Mouse (Mus musculus) urinary bladder, postnatal 25 days (tissue): ENCODE results near the gene Phlpp2.
A peak's percentile ranks its signal among the peaks of the same experiment; 100 is the strongest.

ENCODE experiments used
- DNase-seq: peaks from one replicate; pipeline ENCODE4 v3.0.0; 2022; ENCODE audit warnings: low spot score

The Phlpp2 gene

DNA sequence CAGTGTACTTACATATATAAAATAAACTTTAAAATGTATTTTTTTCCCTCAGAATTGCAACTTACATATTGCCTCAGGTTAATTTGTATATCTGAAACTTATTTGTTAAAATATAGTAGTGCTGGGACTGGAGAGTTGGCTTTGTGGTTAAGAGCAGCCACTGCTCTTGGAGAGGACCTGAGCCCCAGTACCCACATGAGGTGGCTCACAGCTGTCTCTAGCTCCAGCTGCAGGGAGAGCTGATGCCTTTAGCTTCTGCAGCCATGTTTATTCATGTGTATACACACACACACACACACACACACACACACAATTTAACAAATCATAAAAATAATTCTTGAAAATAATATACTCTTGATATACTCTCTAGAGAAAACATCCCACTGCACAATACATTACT lies 34.0 kb downstream of the Phlpp2 start:
- DNase-seq: no peak

DNA sequence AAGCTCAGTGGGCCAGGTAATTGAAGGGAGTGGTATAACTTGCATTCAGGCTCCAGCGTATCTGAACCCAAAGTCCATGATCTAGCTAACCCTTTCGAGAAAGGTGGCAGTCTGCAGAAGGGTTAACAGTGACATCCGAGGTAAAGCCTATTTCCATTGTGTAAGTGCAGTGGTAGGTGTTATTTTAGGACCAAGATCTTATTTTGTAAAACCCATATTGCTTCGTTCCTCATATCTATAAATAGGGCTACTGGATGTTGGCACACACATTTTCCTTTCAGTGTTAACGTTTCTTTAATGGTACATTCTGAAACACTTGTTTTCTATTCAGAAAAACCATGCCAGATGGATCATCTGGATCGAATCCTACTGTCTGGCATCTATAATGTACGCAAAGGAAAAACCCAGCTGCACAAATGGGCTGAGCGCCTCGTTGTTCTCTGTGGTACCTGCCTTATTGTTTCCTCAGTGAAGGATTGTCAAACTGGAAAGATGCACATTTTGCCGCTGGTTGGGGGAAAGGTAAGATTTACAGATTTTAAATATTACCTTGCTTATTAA lies 35.6 kb downstream of the Phlpp2 start:
- DNase-seq: no peak

DNA sequence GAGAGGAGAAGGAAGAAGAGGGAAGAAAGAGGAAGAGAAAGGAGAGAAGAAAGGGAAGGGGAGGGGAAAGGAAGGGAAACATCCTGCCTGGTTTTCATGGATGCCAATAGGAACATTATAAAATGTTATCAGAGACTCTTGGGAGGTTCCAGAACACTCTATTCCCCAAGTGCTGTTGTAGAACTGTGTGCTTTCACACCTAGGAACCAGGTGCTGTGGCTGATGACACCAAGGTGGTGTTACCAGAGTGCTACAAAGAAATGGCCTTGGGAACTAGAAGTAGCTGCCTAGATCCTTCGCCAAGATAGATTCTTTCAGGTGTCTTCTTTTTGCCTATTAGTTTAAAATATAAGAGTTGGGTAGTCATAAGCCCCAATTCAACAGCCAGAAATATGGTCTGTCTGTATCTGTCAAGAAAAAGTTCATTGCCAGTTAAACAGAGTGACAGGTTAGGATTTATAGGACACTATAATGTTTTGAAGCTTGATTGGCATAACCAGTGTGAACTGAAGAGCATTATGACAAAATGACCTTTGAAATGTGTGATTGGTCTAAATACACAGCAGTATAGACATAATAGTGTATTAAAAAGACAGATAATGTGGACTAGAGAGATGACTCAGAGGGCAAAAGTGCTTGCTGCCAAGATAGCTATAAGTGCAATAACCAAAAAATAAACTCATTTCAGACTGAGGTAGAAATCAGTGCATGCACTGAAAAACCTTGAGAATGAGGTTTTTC lies 36.8 kb downstream of the Phlpp2 start:
- DNase-seq: no peak

DNA sequence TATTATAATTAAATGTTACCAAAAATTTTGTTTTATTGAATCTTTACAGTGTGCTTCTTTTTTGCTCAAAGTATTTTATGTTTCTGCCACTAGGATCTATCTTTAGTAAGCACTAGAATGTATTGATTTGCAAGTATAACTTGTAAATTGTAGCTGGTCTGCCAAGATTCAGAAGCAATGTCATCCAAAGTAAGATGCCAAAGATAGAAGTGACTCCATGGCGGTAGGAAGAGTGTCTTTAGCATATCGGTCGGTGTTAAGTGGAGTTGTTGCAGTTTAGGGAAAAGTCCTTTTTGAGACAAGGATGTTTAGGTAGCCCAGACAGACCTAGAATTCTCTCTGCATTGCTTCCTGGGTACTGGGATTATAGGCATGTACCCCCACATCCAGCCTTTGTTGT lies 38.6 kb downstream of the Phlpp2 start:
- DNase-seq: no peak

DNA sequence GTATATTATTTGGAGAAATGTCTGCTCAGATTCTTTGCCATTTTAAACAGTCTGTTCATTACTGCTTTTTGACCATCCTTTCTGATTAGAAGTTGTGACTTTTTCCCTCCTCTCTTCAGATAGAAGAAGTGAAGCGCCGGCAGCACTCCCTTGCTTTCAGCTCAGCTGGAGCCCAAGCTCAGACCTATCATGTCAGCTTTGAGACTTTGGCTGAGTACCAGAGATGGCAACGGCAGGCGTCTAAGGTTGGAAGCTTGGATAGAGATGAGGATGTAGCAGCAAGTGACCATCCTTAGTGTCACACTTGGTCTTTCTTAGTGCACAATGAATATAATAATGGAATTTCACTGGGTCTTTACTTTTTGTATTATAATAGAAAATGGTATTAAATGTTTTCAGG lies 39.0 kb downstream of the Phlpp2 start:
- DNase-seq: no peak

DNA sequence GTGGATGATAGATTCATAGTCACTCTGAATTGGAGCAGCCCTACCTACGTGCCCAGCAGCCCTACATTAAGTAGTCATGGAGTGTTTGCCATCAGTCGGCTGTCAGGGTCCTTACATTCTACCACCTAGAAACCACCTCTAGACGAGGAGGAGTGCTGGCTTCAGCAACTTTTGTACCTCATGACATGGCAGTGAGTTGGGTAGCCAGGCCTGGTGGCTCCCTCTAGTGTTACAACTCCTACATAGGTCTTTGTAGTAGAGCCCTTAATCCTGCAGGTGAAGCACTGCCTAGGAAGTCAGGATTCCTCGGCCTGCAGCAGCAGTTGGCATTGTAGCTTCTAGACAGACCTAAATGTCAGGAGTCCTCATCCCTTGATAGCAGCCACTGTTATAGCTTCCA lies 48.9 kb downstream of the Phlpp2 start:
- peak; percentile 26 for DNase-seq

DNA sequence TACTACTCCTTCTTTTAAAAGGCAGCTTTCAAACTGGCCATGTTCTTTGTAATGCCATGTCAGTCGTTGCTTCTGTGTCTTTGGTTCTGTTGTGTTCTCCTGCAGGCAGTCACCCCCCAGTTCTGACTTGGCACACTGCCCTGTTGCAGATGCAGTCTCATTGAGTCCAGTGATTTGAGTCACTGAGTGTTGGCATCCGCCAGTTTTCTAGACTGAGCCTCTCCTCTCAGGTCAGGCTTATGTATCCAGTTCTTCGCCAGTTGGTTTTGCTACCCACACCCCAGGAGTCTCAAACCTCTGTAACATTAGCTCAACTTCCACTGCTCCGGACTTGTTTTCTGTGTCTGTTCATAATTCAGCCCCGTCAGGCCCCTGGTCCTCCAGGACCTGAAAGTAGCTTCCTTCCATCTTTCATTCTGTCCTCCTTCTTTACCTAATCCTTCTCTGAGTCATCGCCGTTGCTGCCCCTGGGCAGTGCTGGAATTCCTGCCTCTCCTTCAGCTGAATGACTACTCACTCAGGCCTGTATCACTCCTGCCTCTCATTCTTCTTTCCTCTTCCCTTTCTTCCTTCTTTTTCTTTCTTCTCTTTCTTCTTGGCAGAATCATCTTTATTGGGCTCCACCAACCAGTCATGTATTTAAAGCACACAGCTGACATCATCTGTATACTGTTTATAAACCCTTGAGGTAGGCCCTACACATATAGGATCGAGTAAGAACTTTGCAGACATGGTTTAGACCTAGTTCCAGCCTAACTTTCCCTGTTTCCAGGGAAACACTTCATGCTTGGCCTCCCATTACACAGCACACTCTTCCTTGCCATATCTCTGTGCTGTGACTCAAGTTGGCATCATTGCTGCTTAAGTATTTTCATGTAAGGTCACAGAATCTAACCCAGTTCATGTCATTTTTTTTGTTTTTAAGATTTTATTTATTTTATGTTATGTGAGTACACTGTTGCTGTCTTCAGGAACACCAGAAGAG lies 52.4 kb downstream of the Phlpp2 start:
- DNase-seq: no peak

DNA sequence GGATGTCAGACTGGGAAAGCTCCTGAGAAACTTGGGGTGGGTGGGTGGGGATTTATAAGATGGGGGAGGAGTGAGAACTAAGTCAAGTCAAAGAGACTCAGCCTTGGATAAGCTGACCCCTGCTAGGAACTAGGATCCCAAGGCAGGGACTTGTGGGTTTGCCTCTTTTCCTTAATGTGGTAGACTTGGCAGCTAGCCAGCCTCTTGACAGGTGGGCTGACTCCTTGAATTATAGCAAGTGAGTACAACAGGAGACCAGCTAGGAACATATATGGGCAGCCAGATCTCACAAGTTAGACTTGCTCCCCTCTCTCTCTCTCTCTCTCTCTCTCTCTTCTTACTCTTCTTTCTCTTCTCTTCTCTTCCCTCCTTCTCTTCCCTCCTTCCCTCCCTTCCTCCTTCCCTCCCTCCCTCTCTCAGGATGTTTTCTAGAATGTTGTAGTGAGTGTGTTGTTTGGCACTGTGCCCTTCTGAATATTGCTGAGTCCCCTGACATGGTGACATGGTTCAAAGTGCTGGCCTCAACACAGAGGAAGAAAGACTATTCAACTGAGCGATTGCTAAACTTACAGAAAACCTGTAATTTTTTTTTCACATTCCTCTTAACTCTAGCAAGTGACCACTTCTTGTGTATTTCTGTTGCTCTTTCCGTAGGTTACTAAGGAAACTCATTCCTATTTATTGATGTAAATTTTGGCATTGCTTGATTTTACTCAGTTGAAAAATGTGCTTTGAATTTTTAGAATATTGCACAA lies 73.4 kb downstream of the Phlpp2 start:
- DNase-seq: no peak

DNA sequence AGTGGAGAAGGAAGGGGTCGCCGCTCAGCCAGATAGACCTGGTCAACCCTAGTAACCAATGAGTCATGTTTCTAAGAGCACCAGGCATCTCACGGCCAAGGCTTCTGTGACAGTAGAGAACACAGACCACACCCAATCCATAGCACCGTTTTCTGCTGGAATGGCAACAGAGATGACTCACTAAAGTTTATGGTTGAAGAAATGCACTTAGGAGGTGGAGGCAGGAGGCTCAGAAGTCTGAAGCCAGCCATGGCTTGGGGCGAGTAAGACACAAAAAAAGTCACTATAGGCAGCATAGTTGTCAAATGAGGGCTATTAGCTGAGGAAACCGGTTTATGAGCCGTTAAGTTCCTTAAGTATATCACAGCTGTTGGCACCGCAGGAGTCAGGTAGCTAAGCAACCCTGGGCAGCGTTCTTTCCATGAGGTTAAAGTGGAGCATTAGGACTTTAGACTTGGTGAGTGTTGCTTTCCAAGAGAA lies 76.9 kb downstream of the Phlpp2 start:
- no peak for DNase-seq

DNA sequence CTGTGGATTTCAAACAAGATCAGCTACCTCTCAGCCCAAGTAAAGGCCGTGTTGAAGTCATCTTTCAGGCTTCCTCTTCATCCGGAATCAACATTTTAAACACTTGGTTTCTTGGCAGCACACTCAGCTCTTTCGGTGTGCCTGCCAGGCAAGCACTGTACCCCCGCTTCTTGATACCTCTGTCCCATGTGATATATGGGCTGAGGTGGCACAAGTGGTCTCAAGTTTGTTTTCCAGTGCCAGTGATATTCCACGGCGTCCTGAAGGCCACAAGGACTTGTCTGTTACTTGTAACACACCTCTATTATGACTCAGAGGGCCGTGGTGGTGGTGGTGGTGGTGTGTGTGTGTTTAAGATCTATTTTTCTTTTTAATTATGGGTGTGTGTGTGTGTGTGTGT lies 77.4 kb downstream of the Phlpp2 start:
- DNase-seq: no peak

DNA sequence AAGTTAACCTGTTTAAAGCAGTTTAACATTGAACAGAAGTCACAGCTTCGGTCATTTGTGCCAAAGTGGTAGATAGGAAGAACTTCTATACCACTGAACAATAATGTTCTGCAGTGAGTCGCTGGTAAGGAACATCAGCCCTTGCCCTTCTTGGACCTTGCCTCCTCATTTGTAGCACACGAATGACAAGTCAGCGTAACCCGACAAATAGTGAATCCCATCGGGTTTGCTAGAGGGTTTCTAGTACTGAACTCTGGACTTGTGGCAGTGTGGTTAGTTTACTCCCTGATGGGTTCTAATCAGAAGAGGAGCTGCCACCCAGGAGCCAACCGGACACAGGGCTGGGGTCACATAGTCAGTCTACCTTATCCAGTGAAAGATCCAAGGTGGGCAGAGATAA lies 77.9 kb downstream of the Phlpp2 start:
- DNase-seq: no peak

DNA sequence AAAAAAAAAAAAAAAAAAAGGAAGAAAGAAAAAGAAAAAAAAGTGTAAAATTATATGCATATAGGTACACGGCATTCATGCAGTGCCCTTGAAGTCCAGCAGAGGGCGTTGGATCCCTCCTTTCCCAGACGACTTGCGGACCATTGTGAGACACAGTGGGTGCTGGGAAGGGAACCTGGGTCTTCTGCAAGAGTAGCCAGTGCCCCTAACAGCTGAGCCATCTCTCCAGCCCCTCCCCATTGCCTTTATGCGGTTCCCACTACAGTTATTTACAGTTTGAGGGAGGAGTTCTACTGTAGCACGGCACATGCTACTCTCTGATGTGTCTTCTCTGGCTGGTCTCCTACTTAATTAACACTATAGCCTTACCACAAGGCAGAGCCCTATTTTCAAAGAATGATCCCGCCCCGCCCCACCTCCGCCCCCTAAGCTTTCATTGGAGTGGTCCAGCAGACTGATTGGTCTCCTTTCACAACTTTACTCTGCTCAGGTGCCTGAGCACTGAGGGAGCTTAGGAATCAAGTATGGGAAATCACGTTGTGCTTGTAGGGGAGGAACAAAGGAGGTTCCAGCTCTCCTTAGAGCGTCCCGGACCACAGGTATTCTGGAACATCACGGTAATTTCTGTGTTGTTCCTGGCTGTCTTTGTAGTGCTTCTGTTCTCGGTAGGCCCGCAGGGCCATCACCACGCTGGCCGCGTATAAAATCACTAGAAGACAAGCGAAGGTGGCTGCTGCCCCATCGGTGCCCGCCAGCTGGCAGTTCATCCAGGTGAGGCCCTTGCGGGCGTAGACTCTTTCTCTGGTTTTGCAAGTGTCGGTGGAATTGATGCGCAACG lies 79.3 kb downstream of the Phlpp2 start:
- DNase-seq: no peak

DNA sequence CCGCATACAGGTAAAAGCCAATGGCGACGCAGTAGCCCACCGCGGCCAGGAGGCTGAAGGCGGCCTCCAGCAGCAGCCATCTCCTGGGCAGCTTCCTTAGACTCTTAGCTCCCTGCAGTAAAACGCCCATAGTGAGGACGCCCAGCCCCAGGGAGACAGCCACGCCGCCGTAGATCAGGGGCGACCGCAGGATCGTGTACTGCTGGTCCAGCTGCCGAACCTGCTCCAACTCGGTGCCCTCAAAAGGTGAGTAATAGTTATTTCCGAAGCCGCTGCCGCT lies 79.9 kb downstream of the Phlpp2 start:
- no peak for DNase-seq

DNA sequence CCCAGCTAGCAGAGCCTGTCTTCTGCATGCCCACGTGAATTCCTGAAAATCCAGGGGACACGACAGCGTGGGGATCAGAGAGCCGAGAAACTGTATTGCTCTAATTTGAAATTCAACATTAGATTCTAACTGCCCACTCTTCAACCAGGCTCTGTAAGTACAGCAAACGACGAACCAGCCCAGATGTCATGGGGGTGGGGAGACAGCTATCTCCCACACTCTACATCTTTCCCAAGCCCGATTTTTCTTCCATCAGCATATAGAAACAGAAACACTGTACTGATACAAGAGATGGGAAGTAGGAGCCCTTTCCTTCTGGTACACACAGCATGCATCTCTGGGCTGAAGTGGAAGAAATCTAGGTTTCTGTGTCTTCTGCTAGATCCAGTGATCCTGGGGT lies 83.8 kb downstream of the Phlpp2 start:
- DNase-seq: no peak

DNA sequence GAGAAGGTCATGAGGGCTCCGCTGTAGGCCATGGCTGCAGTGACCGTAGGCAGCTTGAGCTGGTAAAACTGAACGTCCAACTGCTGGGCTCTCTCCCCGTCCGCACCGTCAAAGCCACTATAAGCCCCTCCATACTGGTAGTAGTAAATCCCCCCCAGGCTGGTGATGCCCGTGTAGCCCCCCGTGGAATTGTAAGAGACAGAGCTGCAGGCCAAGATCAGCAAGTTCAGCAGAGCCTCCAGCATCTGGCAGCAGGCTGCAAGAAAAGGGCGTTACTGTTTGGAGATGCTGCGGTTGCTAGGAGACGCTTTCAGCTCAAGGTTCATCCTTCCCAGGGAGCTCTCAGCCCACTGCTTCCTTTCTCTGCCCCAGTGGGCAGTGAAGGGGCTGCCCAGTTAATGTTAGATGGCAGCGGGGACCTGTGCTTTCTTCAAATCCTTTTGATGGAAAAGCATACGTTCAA lies 86.2 kb downstream of the Phlpp2 start:
- DNase-seq: no peak

DNA sequence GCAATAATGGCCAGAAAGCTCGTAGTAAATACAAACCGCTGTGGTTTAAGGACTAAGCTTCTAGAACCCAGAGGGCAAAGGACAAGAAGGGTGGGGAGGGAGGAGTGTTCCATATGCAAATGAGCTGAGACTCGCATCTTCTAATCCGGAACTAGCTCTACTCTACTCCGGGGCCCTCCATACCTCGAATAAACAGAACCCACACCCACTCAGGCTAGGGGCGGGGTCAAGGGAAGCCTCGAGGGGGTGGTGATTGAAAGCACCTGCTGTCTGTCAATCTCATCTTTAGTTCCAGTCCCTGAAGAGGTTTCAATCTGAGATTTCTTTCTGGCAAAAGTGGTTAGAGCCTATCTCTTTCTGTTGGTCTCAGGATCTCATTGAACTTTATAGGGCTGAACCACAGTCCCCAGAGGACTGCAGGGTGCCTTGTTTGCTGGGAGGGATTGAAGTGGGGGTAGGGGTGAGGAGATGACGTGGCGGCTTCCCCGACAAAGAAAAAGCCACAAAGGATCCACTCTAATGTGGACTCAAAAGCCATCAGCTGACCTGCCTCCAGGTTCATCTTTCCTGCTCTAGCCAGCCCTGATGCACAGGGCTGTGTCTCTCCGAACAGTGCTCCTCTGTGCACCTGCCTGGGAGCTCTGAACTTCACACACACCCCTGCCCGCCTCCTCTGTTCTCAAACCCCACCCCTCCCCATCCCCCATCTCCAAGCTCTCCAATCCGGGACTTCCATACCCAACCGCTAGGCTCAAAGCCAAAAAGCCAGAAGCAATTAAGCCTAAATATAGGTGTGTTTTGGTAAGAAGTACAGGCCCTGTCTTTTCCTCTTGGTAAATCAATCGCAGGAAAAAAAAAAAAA lies 89.1 kb downstream of the Phlpp2 start:
- DNase-seq: no peak

DNA sequence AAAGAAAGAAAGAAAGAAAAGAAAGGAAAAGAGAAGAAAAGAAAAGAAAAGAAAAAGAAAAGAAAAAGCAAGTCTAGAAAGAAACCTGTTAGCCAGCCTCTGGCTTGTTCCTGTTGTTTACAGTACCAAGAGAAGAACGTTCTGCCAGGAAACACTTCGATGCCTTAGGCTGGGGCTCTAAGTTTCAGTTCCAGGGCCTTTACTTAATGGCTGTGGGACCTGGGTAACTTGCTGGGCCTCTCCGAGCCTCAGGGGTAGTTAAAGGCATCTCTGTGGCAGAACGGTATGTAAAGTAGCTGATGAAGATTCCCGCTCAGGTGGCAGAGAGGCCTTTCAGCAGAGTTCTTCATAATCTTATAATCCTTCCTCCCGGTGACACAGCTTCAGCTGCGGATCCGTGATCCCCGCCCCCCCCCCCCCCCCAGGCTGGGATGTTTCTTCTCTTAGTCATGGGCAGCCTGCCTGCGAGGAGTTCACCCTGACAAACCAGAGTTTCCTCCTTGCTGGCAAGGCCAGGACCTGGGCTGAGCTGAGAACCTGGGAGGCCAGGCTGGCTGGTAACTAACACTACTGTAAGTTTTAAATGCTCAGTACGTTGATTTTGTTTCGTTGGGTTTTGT lies 89.8 kb downstream of the Phlpp2 start:
- DNase-seq: peak; percentile 44

DNA sequence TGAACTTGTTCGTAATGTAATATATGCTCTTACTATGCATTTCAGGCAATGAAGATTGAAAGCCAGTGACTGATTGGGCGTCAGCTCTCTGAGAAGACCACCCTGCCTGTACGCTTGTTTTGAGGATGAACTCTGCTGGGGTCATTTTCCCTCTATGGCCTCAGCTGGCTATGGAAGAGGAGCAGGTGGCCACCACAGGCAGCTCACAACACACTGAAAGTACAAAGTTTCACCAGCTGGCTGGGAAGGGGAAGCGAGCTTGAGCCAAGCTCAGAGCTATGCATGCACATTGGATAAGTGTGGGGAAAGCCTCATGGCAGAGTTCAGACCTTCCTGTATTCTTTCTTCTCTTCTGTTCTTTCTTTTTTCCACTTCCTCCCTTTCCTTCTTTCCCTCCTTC lies 90.8 kb downstream of the Phlpp2 start:
- DNase-seq: no peak

DNA sequence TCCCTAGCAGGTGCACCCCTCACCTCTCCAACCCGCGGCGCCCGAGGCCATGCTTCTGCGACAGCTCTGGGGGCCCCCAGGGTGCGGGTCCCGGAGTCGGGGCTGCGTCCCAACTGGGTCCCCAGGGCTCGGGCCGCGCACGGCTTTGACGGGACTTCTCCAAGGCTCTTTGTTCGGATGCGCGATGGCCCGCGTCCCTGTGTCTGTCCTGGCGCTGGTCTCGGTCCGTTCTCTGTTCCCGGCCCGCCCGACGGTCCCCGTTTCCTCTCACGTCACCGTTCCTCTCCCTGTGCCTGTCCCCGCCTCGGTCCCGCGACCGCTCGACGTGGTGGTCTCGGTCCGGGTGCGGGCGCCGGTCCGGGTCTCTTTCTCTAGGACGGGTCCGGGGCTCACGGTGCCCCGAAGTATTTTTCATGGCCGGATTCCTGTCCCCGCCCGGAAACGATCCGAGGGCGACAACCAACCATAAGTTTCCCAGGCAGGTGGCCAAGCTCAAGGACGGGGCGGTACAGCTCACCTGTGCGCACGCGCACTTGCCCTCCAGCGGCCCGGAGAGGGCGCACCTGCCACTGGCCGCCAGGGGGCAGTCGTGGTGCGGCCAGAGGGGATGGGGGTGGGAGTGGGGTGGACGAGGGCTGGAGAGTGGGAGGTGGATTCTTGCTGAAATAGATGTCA lies 93.5 kb downstream of the Phlpp2 start, which contains the start of gene Marveld3:
Gene Marveld3 (minus strand): TSS at position 511 of the 675 bp plus-strand sequence.
- peak; percentile 67 for DNase-seq
